Mouse (Mus musculus): ENCODE results near the gene Gm5460. TPM values are rescaled to one million over a fixed set of nuclear protein-coding genes. Genes with fewer than 3 reads are reported as not detected.

Gm5460 gene
- total and polyA plus RNA-seq, 2 experiments from 2014 or later: not detected

- no peak for TF ChIP-seq CTCF (IDR thresholded peaks at IDR 0.05)
- H3K27me3 ChIP-seq (ENCODE audit: insufficient read depth, low read length): no peaks in the 10 kb centered on the region
- no peaks in the 10 kb centered on the region for H3K36me3 ChIP-seq (ENCODE audit: insufficient read depth, low read length)
- ATAC-seq (ENCODE audit: low FRiP score) (no peak), DNase-seq (ENCODE audit: low spot score) (no peak)
- no peak overlapping the region for H3K27ac ChIP-seq (ENCODE audit: low read depth, low read length)
- no peaks in the 10 kb centered on the region for H3K9me3 ChIP-seq (ENCODE audit: low read length)
- 78% methylated on average over 4 of the region's 4 CpGs for WGBS
- no peak overlapping the region for H3K4me3 ChIP-seq (ENCODE audit: low read depth, low read length)
- no peak overlapping the region for H3K4me2 ChIP-seq (ENCODE audit: low read depth, low read length, poor library complexity, severe bottlenecking)
- H3K9ac ChIP-seq (replicated peaks; ENCODE audit: low read length, poor library complexity, severe bottlenecking): no peak overlapping the region
- H3K4me1 ChIP-seq (ENCODE audit: insufficient read depth, low read length): no peaks in the 10 kb centered on the region
These were observed 24.6 kb upstream of the Gm5460 start for GRCm38 (mm10) chr14:33991971-33992370.

- ATAC-seq (ENCODE audit: low FRiP score) (no peak), DNase-seq (ENCODE audit: low spot score) (no peak)
- TF ChIP-seq CTCF (IDR thresholded peaks at IDR 0.05): no peak
- Histone ChIP-seq H3K9ac (replicated peaks; ENCODE audit: low read length, poor library complexity, severe bottlenecking) (no peak overlapping the region), H3K27me3 (ENCODE audit: insufficient read depth, low read length) (no peaks in the 10 kb centered on the region), H3K27ac (ENCODE audit: low read depth, low read length) (no peak overlapping the region), H3K36me3 (ENCODE audit: insufficient read depth, low read length) (no peaks in the 10 kb centered on the region), H3K4me1 (ENCODE audit: insufficient read depth, low read length) (no peaks in the 10 kb centered on the region), H3K9me3 (ENCODE audit: low read length) (no peaks in the 10 kb centered on the region), H3K4me2 (ENCODE audit: low read depth, low read length, poor library complexity, severe bottlenecking) (no peak overlapping the region), H3K4me3 (ENCODE audit: low read depth, low read length) (no peak overlapping the region)
- 93% methylated on average over 9 of the region's 9 CpGs for WGBS
These were observed 23.5 kb upstream of the Gm5460 start for GRCm38 (mm10) chr14:33993051-33993450.

GRCm38 (mm10) chr14:33993521-33994289 is 22.9 kb upstream of the Gm5460 start:
- Histone ChIP-seq H3K27me3 (ENCODE audit: insufficient read depth, low read length) (no peaks in the 10 kb centered on the region), H3K4me3 (ENCODE audit: low read depth, low read length) (no peak overlapping the region), H3K9ac (replicated peaks; ENCODE audit: low read length, poor library complexity, severe bottlenecking) (no peak overlapping the region), H3K4me1 (ENCODE audit: insufficient read depth, low read length) (no peaks in the 10 kb centered on the region), H3K36me3 (ENCODE audit: insufficient read depth, low read length) (no peaks in the 10 kb centered on the region), H3K9me3 (ENCODE audit: low read length) (no peaks in the 10 kb centered on the region), H3K27ac (ENCODE audit: low read depth, low read length) (no peak overlapping the region), H3K4me2 (ENCODE audit: low read depth, low read length, poor library complexity, severe bottlenecking) (no peak overlapping the region)
- WGBS: 89% methylated on average over 6 of the region's 6 CpGs
- no peak for ATAC-seq (ENCODE audit: low FRiP score)
- TF ChIP-seq CTCF (IDR thresholded peaks at IDR 0.05): no peak
- DNase-seq (ENCODE audit: low spot score): no peak

GRCm38 (mm10) chr14:33997427-33997826 is 19.1 kb upstream of the Gm5460 start:
- H3K4me1 ChIP-seq (ENCODE audit: insufficient read depth, low read length): no peaks in the 10 kb centered on the region
- DNase-seq (ENCODE audit: low spot score) (no peak), ATAC-seq (ENCODE audit: low FRiP score) (no peak)
- no peak overlapping the region for H3K4me2 ChIP-seq (ENCODE audit: low read depth, low read length, poor library complexity, severe bottlenecking)
- H3K4me3 ChIP-seq (ENCODE audit: low read depth, low read length): no peak overlapping the region
- no peaks in the 10 kb centered on the region for H3K27me3 ChIP-seq (ENCODE audit: insufficient read depth, low read length)
- no peak overlapping the region for H3K9ac ChIP-seq (replicated peaks; ENCODE audit: low read length, poor library complexity, severe bottlenecking)
- 76% methylated on average over 6 of the region's 6 CpGs for WGBS
- no peaks in the 10 kb centered on the region for H3K9me3 ChIP-seq (ENCODE audit: low read length)
- H3K27ac ChIP-seq (ENCODE audit: low read depth, low read length): no peak overlapping the region
- no peaks in the 10 kb centered on the region for H3K36me3 ChIP-seq (ENCODE audit: insufficient read depth, low read length)
- peak; percentile 27; the same call in 1 of the 2 replicates for TF ChIP-seq CTCF (IDR thresholded peaks at IDR 0.05)

- Histone ChIP-seq H3K27me3 (ENCODE audit: insufficient read depth, low read length) (no peaks in the 10 kb centered on the region), H3K27ac (ENCODE audit: low read depth, low read length) (no peak overlapping the region), H3K4me2 (ENCODE audit: low read depth, low read length, poor library complexity, severe bottlenecking) (no peak overlapping the region), H3K36me3 (ENCODE audit: insufficient read depth, low read length) (no peaks in the 10 kb centered on the region), H3K9ac (replicated peaks; ENCODE audit: low read length, poor library complexity, severe bottlenecking) (no peak overlapping the region), H3K9me3 (ENCODE audit: low read length) (no peaks in the 10 kb centered on the region), H3K4me3 (ENCODE audit: low read depth, low read length) (no peak overlapping the region), H3K4me1 (ENCODE audit: insufficient read depth, low read length) (no peaks in the 10 kb centered on the region)
- no peak for TF ChIP-seq CTCF (IDR thresholded peaks at IDR 0.05)
- no peak for DNase-seq (ENCODE audit: low spot score)
- no peak for ATAC-seq (ENCODE audit: low FRiP score)
These were observed 16.5 kb upstream of the Gm5460 start for GRCm38 (mm10) chr14:34000076-34000475.

- no peak for DNase-seq (ENCODE audit: low spot score)
These were observed 15.1 kb upstream of the Gm5460 start for GRCm38 (mm10) chr14:34001445-34001844.

More at GRCm38 (mm10) chr14:34001445-34001844, 15.1 kb upstream of the Gm5460 start:
- Histone ChIP-seq H3K27ac (ENCODE audit: low read depth, low read length) (no peak overlapping the region), H3K27me3 (ENCODE audit: insufficient read depth, low read length) (no peaks in the 10 kb centered on the region), H3K9me3 (ENCODE audit: low read length) (no peaks in the 10 kb centered on the region), H3K4me1 (ENCODE audit: insufficient read depth, low read length) (no peaks in the 10 kb centered on the region), H3K4me3 (ENCODE audit: low read depth, low read length) (no peak overlapping the region), H3K36me3 (ENCODE audit: insufficient read depth, low read length) (no peaks in the 10 kb centered on the region), H3K4me2 (ENCODE audit: low read depth, low read length, poor library complexity, severe bottlenecking) (no peak overlapping the region), H3K9ac (replicated peaks; ENCODE audit: low read length, poor library complexity, severe bottlenecking) (no peak overlapping the region)
- TF ChIP-seq CTCF (IDR thresholded peaks at IDR 0.05): no peak
- no peak for ATAC-seq (ENCODE audit: low FRiP score)

Measured in midbrain, postnatal 0 days (tissue).